Mouse (Mus musculus) retina, adult 2 months (tissue): ENCODE data around the gene Mapk8.
"Not testable (repeated sequence)": the region's sequence is repeated elsewhere in the genome, so short reads cannot be mapped to it uniquely, and the experiment has no call there.

Experiments used
- DNase-seq: peaks from one replicate; pipeline ENCODE4 v3.0.0-alpha.2; 2012; ENCODE audit warnings: low read depth, low spot score

Gene Mapk8

GRCm38 (mm10) chr14:33447027-33447569 is at the start of gene Mapk8:
TSS of gene Mapk8 (minus strand) at chr14:33447158.
- DNase-seq: peak; percentile 96

GRCm38 (mm10) chr14:33495226-33495625 is 48.3 kb upstream of the Mapk8 start:
- no peak for DNase-seq

GRCm38 (mm10) chr14:33487805-33488550 is 41.0 kb upstream of the Mapk8 start:
- no peak for DNase-seq

GRCm38 (mm10) chr14:33481991-33482390 is 35.0 kb upstream of the Mapk8 start:
- DNase-seq: no peak

GRCm38 (mm10) chr14:33476094-33476760 is 29.3 kb upstream of the Mapk8 start:
- DNase-seq: no peak

- no peak for DNase-seq
These were observed 27.5 kb upstream of the Mapk8 start for GRCm38 (mm10) chr14:33474461-33474860.

GRCm38 (mm10) chr14:33471331-33471730 is 24.4 kb upstream of the Mapk8 start, which contains the start of gene Frmpd2:
TSS of gene Frmpd2 (plus strand) at chr14:33471696.
- DNase-seq: peak; percentile 86

- DNase-seq: no peak
These were observed 20.8 kb upstream of the Mapk8 start for GRCm38 (mm10) chr14:33467766-33468165.

- no peak for DNase-seq
These were observed 16.7 kb upstream of the Mapk8 start for GRCm38 (mm10) chr14:33463658-33464057.

- DNase-seq: no peak
These were observed 3.4 kb upstream of the Mapk8 start for GRCm38 (mm10) chr14:33450331-33450730.

- no peak for DNase-seq
These were observed 2.4 kb upstream of the Mapk8 start for GRCm38 (mm10) chr14:33449296-33449840.

GRCm38 (mm10) chr14:33448276-33448675 is 1.3 kb upstream of the Mapk8 start:
- DNase-seq: no peak

- DNase-seq: no peak
These were observed 366 bp downstream of the Mapk8 start for GRCm38 (mm10) chr14:33446561-33447023.

GRCm38 (mm10) chr14:33445962-33446361 is 996 bp downstream of the Mapk8 start:
- DNase-seq: no peak

- DNase-seq: no peak
These were observed 3.2 kb downstream of the Mapk8 start for GRCm38 (mm10) chr14:33443780-33444179.

- not testable (repeated sequence) for DNase-seq
These were observed 14.5 kb downstream of the Mapk8 start for GRCm38 (mm10) chr14:33432485-33432884.

- no peak for DNase-seq
These were observed 22.8 kb downstream of the Mapk8 start for GRCm38 (mm10) chr14:33424124-33424523.

- DNase-seq: no peak
These were observed 24.0 kb downstream of the Mapk8 start for GRCm38 (mm10) chr14:33423003-33423402.

- no peak for DNase-seq
These were observed 28.5 kb downstream of the Mapk8 start for GRCm38 (mm10) chr14:33418311-33418909.

- no peak for DNase-seq
These were observed 31.2 kb downstream of the Mapk8 start for GRCm38 (mm10) chr14:33415746-33416145.

- DNase-seq: no peak
These were observed 44.6 kb downstream of the Mapk8 start for GRCm38 (mm10) chr14:33402331-33402730.

GRCm38 (mm10) chr14:33400019-33400418 is 46.9 kb downstream of the Mapk8 start:
- DNase-seq: no peak
